Mouse (Mus musculus) myocyte (in vitro differentiated cells): ENCODE measurements at regions not wholly inside any gene's neighbourhood (a gene's known extent, or its start where the extent isn't known, plus 50 kb on each side); places are given as distances from the start of the nearest gene placed in this dataset.

Source experiments
- H3K27me3 ChIP-seq: one replicate; pipeline ENCODE4 v1.6.1; 2011; ENCODE audit not compliant: control insufficient read depth, insufficient read depth, insufficient read length
- H3K36me3 ChIP-seq: one replicate; pipeline ENCODE4 v1.6.1; 2011; ENCODE audit not compliant: control insufficient read depth, insufficient read depth
- H3K4me2 ChIP-seq: one replicate; pipeline ENCODE4 v1.6.1; 2011; ENCODE audit warnings: low read depth, control low read depth
- H3K4me3 ChIP-seq: one replicate; pipeline ENCODE4 v1.5.1; 2011; ENCODE audit warnings: mild to moderate bottlenecking, control low read depth, moderate library complexity
- H3K79me2 ChIP-seq: one replicate; pipeline ENCODE4 v1.6.1; 2011; ENCODE audit not compliant: control insufficient read depth, insufficient read depth
- H3ac ChIP-seq: one replicate; pipeline ENCODE4 v1.6.1; 2011; ENCODE audit not compliant: control insufficient read depth, insufficient read length
- E2F4 ChIP-seq: IDR thresholded peaks from one replicate; pipeline ENCODE4 v1.6.1; 2011; ENCODE audit warnings: mild to moderate bottlenecking, control low read depth, moderate library complexity; ENCODE audit not compliant: insufficient read depth
- MAX ChIP-seq: IDR thresholded peaks from one replicate; pipeline ENCODE4 v1.6.1; 2011; ENCODE audit warnings: low read depth, mild to moderate bottlenecking, control low read depth
- MYOD1 ChIP-seq, 3 experiments: IDR thresholded peaks; one replicate each; pipeline ENCODE4 v1.6.1; 2011; ENCODE audit warnings: control low read depth in 2 of 3, low read depth in 2 of 3, mild to moderate bottlenecking in 2 of 3, moderate library complexity in 1 of 3; ENCODE audit not compliant: insufficient read length in 2 of 3, control insufficient read depth in 1 of 3
- MYOG ChIP-seq, 3 experiments: IDR thresholded peaks; one replicate each; pipeline ENCODE4 v1.6.1; 2011; ENCODE audit warnings: control low read depth in 2 of 3, low read depth in 2 of 3, mild to moderate bottlenecking in 2 of 3; ENCODE audit not compliant: insufficient read length in 2 of 3, control insufficient read depth in 1 of 3, insufficient read depth in 1 of 3
- POLR2AphosphoS2 ChIP-seq: IDR thresholded peaks from one replicate; pipeline ENCODE4 v1.6.1; 2011; ENCODE audit warnings: low read depth, control low read depth; ENCODE audit not compliant: insufficient read length
- REST ChIP-seq: IDR thresholded peaks from one replicate; pipeline ENCODE4 v1.6.1; 2011; ENCODE audit warnings: mild to moderate bottlenecking, control low read depth, moderate library complexity; ENCODE audit not compliant: insufficient read depth, insufficient read length
- SRF ChIP-seq: IDR thresholded peaks from one replicate; pipeline ENCODE4 v1.6.1; 2011; ENCODE audit warnings: low read depth; ENCODE audit not compliant: control insufficient read depth, insufficient read length
- TCF12 ChIP-seq: IDR thresholded peaks from one replicate; pipeline ENCODE4 v1.6.1; 2011; ENCODE audit warnings: mild to moderate bottlenecking, control low read depth; ENCODE audit not compliant: poor library complexity, insufficient read depth, severe bottlenecking
- TCF3 ChIP-seq: IDR thresholded peaks from one replicate; pipeline ENCODE4 v1.6.1; 2011; ENCODE audit warnings: low read depth, control low read depth; ENCODE audit not compliant: insufficient read length
- USF1 ChIP-seq: IDR thresholded peaks from one replicate; pipeline ENCODE4 v1.6.1; 2011; ENCODE audit warnings: low read depth, mild to moderate bottlenecking, control low read depth, moderate library complexity

DNA sequence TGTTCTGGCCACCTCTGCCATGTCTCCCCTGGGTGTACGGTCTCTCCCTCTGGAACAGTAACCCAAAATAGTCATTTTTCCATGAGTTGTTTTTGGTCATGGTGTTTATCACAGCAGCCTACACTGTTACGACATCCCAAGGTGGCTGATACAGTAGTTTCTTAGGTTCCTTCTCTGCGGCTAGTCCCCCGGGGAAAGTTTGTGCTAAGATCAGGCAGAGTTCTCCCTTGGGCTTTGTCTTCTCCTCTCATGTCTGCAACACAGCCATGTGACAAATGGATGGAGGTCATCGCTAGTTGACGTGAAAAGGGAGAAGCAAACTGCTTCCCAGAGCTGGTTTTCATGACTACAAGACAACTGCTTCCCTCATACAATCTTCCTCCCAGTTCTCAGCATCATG, 56.9 kb upstream of the Serp2 start:
- H3K27me3 ChIP-seq: no peaks in the 10 kb centered on the region

DNA sequence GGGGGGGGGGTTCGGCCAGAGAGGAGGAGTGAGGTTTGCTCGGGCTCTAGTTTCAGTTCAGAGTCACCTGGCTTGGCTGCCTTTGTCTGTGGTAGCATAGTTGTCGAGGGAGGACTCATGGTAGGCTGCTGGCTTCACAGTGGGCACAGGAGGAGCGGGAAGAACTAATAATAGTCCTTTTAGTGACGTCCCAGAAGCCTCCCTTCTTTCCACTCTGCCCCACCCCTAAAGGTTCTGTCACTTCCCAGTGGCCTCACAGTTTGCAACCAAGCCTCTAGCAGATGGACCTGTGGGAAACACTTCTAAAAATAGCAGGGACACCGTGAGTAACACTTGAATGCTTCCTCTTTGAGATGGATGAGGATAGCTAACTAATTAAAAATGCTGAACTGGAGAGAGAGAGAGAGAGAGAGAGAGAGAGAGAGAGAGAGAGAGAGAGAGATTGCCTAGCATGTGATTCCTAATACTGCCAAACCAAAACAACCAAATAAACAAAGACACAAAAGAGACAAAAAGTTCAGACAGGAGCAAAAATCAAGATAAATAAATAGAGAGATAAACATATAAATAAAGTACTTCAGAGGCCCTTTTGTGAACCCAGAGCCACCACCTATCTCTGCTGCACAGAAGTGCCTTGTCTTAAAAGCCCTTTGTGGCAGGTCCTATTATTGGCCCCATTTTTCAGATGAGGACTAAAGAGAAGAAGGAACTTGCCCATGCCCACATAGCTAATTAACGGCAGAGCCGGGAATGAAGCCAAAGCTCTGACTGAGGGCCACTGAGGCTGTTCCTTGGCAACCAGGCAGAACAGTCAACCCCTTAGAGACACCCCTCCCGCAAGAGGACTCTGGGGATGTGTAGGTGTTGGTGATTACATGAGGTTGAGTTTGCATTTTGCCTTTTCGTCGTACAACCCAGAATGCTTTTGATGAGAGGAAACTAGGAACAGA, 54.0 kb upstream of the Serp2 start:
- Histone ChIP-seq H3K4me3 (no peak overlapping the region), H3K4me2 (peak overlapping the region; percentile 48), H3K79me2 (no peaks in the 10 kb centered on the region), H3ac (no peak overlapping the region), H3K27me3 (no peaks in the 10 kb centered on the region), H3K36me3 (no peaks in the 10 kb centered on the region)
- peak in 1 of 3 experiments; percentile 2 for TF ChIP-seq MYOG (IDR thresholded peaks at IDR 0.05; ENCODE audit: control insufficient read depth in 1 of 3, insufficient read depth in 1 of 3, insufficient read length in 2 of 3, low read depth in 2 of 3)
- TF ChIP-seq TCF3: no peak
- no peak for TF ChIP-seq MAX
- no peak for TF ChIP-seq E2F4
- no peak for TF ChIP-seq USF1
- no peak for TF ChIP-seq MYOD1 (IDR thresholded peaks at IDR 0.05; ENCODE audit: control insufficient read depth in 1 of 3, insufficient read length in 2 of 3, low read depth in 2 of 3)
- TF ChIP-seq REST: no peak
- TF ChIP-seq SRF: no peak

More for the DNA sequence above, 56.9 kb upstream of the Serp2 start:
- H3K79me2 ChIP-seq: no peaks in the 10 kb centered on the region
- H3ac ChIP-seq: no peak overlapping the region
- no peak overlapping the region for H3K4me2 ChIP-seq
- H3K36me3 ChIP-seq: no peaks in the 10 kb centered on the region
- no peak for TF ChIP-seq POLR2AphosphoS2
- no peak for TF ChIP-seq E2F4
- TF ChIP-seq TCF12: no peak
- no peak for TF ChIP-seq MYOG (IDR thresholded peaks at IDR 0.05; ENCODE audit: control insufficient read depth in 1 of 3, insufficient read depth in 1 of 3, insufficient read length in 2 of 3, low read depth in 2 of 3)
- no peak for TF ChIP-seq MYOD1 (IDR thresholded peaks at IDR 0.05; ENCODE audit: control insufficient read depth in 1 of 3, insufficient read length in 2 of 3, low read depth in 2 of 3)
- no peak for TF ChIP-seq SRF
- no peak overlapping the region for H3K4me3 ChIP-seq
